Mouse (Mus musculus) kidney, adult 2 months (tissue): ENCODE measurements around the gene Ms4a2. TPM values are rescaled to one million over a fixed set of nuclear protein-coding genes. Genes with fewer than 3 reads are reported as not detected.

Experiments
- DNase-seq: peaks from one replicate; pipeline ENCODE4 v3.0.0; 2021
- H3K27ac ChIP-seq: fragments of 200-500 bp; 2 replicates; pipeline ENCODE4 v1.5.1; 2012; ENCODE audit warnings: low read depth, low read length, control low read depth, inconsistent platforms; ENCODE audit not compliant: insufficient read depth
- H3K27me3 ChIP-seq: fragments of 200-500 bp; replicated peaks from 2 replicates; pipeline ENCODE4 v1.6.1; 2012; ENCODE audit warnings: mild to moderate bottlenecking, moderate library complexity, low read length, inconsistent platforms; ENCODE audit not compliant: control insufficient read depth, insufficient read depth
- H3K36me3 ChIP-seq: fragments of 200-500 bp; 2 replicates; pipeline ENCODE4 v1.6.1; 2012; ENCODE audit warnings: mild to moderate bottlenecking, moderate library complexity, low read length, inconsistent platforms; ENCODE audit not compliant: control insufficient read depth, insufficient read depth
- H3K4me1 ChIP-seq: fragments of 200-500 bp; 2 replicates; pipeline ENCODE4 v1.6.1; 2011; ENCODE audit warnings: low read length; ENCODE audit not compliant: control insufficient read depth, insufficient read depth
- H3K4me3 ChIP-seq: fragments of 200-500 bp; 2 replicates; pipeline ENCODE4 v1.5.1; 2011; ENCODE audit warnings: mild to moderate bottlenecking, low read depth, low read length, control low read depth; ENCODE audit not compliant: insufficient read depth
- CTCF ChIP-seq: fragments of 200-500 bp; conservative IDR thresholded peaks from 2 replicates; pipeline ENCODE4 v1.5.1; 2011; ENCODE audit warnings: low read depth, mild to moderate bottlenecking, control low read depth, low read length, moderate library complexity, mixed read lengths; ENCODE audit not compliant: insufficient read depth, insufficient read length
- POLR2A ChIP-seq: fragments of 200-500 bp; IDR thresholded peaks from one replicate; pipeline ENCODE4 v1.6.1; 2011; ENCODE audit warnings: low read depth, low read length, control low read depth
- WGBS: fragments of 180-500 bp; shearing (Covaris S2); methylation state at CpG from one replicate; pipeline ENCODE4 v1.1.7; 2018; 5-methylcytosine and 5-hydroxymethylcytosine counted together
- polyA plus RNA-seq: library from polyadenylated mRNA; depleted of rRNA; stranded (reverse); fragments of >200 nt; gene quantifications from 2 replicates; pipeline ENCODE4 v1.2.3, GENCODE M21; 2012; rRNA removed

Ms4a2 gene
- 0.23 and 0.42 TPM in 2 replicates for polyA plus RNA-seq

- WGBS = 47% methylated on average over 2 of the region's 2 CpGs
- H3K4me1 ChIP-seq = no peaks in the 10 kb centered on the region
- no peak for DNase-seq
- H3K27me3 ChIP-seq = no peaks in the 10 kb centered on the region
- no peak within 1 kb of the TSS for H3K4me3 ChIP-seq
- no peak within 1 kb of the TSS for H3K27ac ChIP-seq
- H3K36me3 ChIP-seq = no peaks in the 10 kb centered on the region
- TF ChIP-seq CTCF (no peak), POLR2A (no peak)
Observed at GRCm38 (mm10) chr19:11623551-11623950, at the start of gene Ms4a2. Gene Ms4a2 (minus strand): TSS chr19:11623719.

GRCm38 (mm10) chr19:11661562-11661961, 38.0 kb upstream of the Ms4a2 start:
- Histone ChIP-seq H3K36me3 (no peaks in the 10 kb centered on the region), H3K27me3 (no peaks in the 10 kb centered on the region), H3K4me3 (no peak overlapping the region), H3K27ac (no peak overlapping the region), H3K4me1 (no peaks in the 10 kb centered on the region)
- no peak for DNase-seq
- TF ChIP-seq POLR2A = no peak

- Histone ChIP-seq H3K36me3 (no peaks in the 10 kb centered on the region), H3K27me3 (no peaks in the 10 kb centered on the region), H3K4me1 (no peaks in the 10 kb centered on the region), H3K4me3 (no peak within 1 kb of the TSS), H3K27ac (no peak within 1 kb of the TSS)
- DNase-seq = no peak
- TF ChIP-seq POLR2A (no peak), CTCF (no peak)
- 87% methylated on average over 5 of the region's 5 CpGs for WGBS
Observed at GRCm38 (mm10) chr19:11660459-11660858, 36.9 kb upstream of the Ms4a2 start, which contains the start of gene Oosp2. Gene Oosp2 (minus strand): TSS chr19:11660559.

- no peak overlapping the region for H3K4me3 ChIP-seq
- H3K27ac ChIP-seq = no peak overlapping the region
- no peaks in the 10 kb centered on the region for H3K36me3 ChIP-seq
- no peaks in the 10 kb centered on the region for H3K27me3 ChIP-seq
- 70% methylated on average over 2 of the region's 2 CpGs for WGBS
- no peak for TF ChIP-seq CTCF
- no peak for DNase-seq
- H3K4me1 ChIP-seq = no peaks in the 10 kb centered on the region
Observed at GRCm38 (mm10) chr19:11659142-11659541, 35.6 kb upstream of the Ms4a2 start.

GRCm38 (mm10) chr19:11649564-11649963, 26.0 kb upstream of the Ms4a2 start:
- 82% methylated on average over 4 of the region's 4 CpGs for WGBS
- TF ChIP-seq CTCF (no peak), POLR2A (no peak)
- H3K4me3 ChIP-seq = no peak overlapping the region
- DNase-seq = no peak
- H3K27ac ChIP-seq = no peak overlapping the region
- H3K4me1 ChIP-seq = no peaks in the 10 kb centered on the region
- no peaks in the 10 kb centered on the region for H3K27me3 ChIP-seq
- H3K36me3 ChIP-seq = no peaks in the 10 kb centered on the region

GRCm38 (mm10) chr19:11646166-11646565, 22.6 kb upstream of the Ms4a2 start:
- TF ChIP-seq CTCF = no peak
- TF ChIP-seq POLR2A = no peak

GRCm38 (mm10) chr19:11640732-11641131, 17.2 kb upstream of the Ms4a2 start, which contains the start of gene Ms4a3:
Gene Ms4a3 (minus strand): TSS chr19:11640851.
- no peak for DNase-seq
- no peak for TF ChIP-seq CTCF
- no peak for TF ChIP-seq POLR2A
- Histone ChIP-seq H3K27ac (no peak within 1 kb of the TSS), H3K36me3 (no peaks in the 10 kb centered on the region), H3K4me1 (no peaks in the 10 kb centered on the region), H3K27me3 (no peaks in the 10 kb centered on the region), H3K4me3 (no peak within 1 kb of the TSS)
- WGBS = 53% methylated on average over 1 of the region's 1 CpGs

More at GRCm38 (mm10) chr19:11646166-11646565, 22.6 kb upstream of the Ms4a2 start:
- Histone ChIP-seq H3K27ac (no peak overlapping the region), H3K4me1 (no peaks in the 10 kb centered on the region), H3K4me3 (no peak overlapping the region), H3K36me3 (no peaks in the 10 kb centered on the region), H3K27me3 (no peaks in the 10 kb centered on the region)
- 82% methylated on average over 3 of the region's 3 CpGs for WGBS
- DNase-seq = no peak

- WGBS = 69% methylated on average over 4 of the region's 4 CpGs
- Histone ChIP-seq H3K27me3 (no peaks in the 10 kb centered on the region), H3K4me1 (no peaks in the 10 kb centered on the region), H3K27ac (no peak overlapping the region), H3K36me3 (no peaks in the 10 kb centered on the region), H3K4me3 (no peak overlapping the region)
- DNase-seq = no peak
- TF ChIP-seq CTCF = no peak
Observed at GRCm38 (mm10) chr19:11639038-11639437, 15.5 kb upstream of the Ms4a2 start.
